Mouse (Mus musculus) limb, embryonic 13.5 days (tissue): ENCODE results near the gene Zfp593. TPM values are rescaled to one million over a fixed set of nuclear protein-coding genes. Genes with fewer than 3 reads are reported as not detected.

Experiments
- ATAC-seq: fragments of 200-750 bp; cut with Nextera tagmentation; 2 replicates; pipeline ENCODE4 v1.8.0; 2017; ENCODE audit warnings: low read depth, moderate number of reproducible peaks, moderate TSS enrichment; ENCODE audit not compliant: low FRiP score
- H3K27ac ChIP-seq: fragments of 300-500 bp; sonication (generic); 2 replicates; pipeline ENCODE4 v1.5.1; 2015; ENCODE audit warnings: inconsistent platforms, mild to moderate bottlenecking, moderate library complexity
- H3K27me3 ChIP-seq: fragments of 300-500 bp; sonication (generic); 2 replicates; pipeline ENCODE4 v1.6.1; 2015; ENCODE audit warnings: mild to moderate bottlenecking, inconsistent platforms
- H3K36me3 ChIP-seq: fragments of 300-500 bp; sonication (generic); 2 replicates; pipeline ENCODE4 v1.6.1; 2015; ENCODE audit warnings: inconsistent platforms, mild to moderate bottlenecking, moderate library complexity
- H3K4me1 ChIP-seq: fragments of 300-500 bp; sonication (generic); 2 replicates; pipeline ENCODE4 v1.6.1; 2015; ENCODE audit warnings: inconsistent platforms
- H3K4me2 ChIP-seq: fragments of 300-500 bp; sonication (generic); replicated peaks from 2 replicates; pipeline ENCODE4 v1.6.1; 2015; ENCODE audit warnings: inconsistent platforms, mild to moderate bottlenecking, moderate library complexity
- H3K4me3 ChIP-seq: fragments of 300-500 bp; sonication (generic); 2 replicates; pipeline ENCODE4 v1.5.1; 2015; ENCODE audit warnings: moderate library complexity, mild to moderate bottlenecking, inconsistent platforms
- H3K9ac ChIP-seq: fragments of 300-500 bp; sonication (generic); 2 replicates; pipeline ENCODE4 v1.6.1; 2015; ENCODE audit warnings: mild to moderate bottlenecking, inconsistent platforms
- H3K9me3 ChIP-seq: fragments of 300-500 bp; sonication (generic); 2 replicates; pipeline ENCODE4 v1.6.1; 2016; ENCODE audit warnings: inconsistent platforms
- WGBS: fragments of 180-500 bp; shearing (Covaris S2); methylation state at CpG from one replicate; pipeline ENCODE4 v1.1.7; 2015; 5-methylcytosine and 5-hydroxymethylcytosine counted together
- polyA plus RNA-seq: library from polyadenylated mRNA; unstranded; fragments of >200 nt; fragmentation: Nextera tagmentation; extraction: Ambion mirVana; gene quantifications from 2 replicates; pipeline ENCODE4 v1.2.1, GENCODE M21; 2015

Gene Zfp593
- polyA plus RNA-seq, 1 experiment from 2014 or later, result 15.6 TPM

- Histone ChIP-seq H3K9me3 (no peaks in the 10 kb centered on the region), H3K4me3 (peak within 1 kb of the TSS; percentile 56), H3K4me1 (peaks cover 71% of the 10 kb centered on the region), H3K27me3 (peaks cover 75% of the 10 kb centered on the region), H3K9ac (peak within 1 kb of the TSS; percentile 56), H3K4me2 (peak within 1 kb of the TSS; percentile 93), H3K36me3 (no peaks in the 10 kb centered on the region), H3K27ac (0 out of 2 replicates have a peak within 1 kb of the TSS, but pooled peaks have one; percentile 10)
- WGBS, result under 1% methylated on average over 13 of the region's 13 CpGs
- no peak for ATAC-seq
These were observed 8.4 kb upstream of the Zfp593 start, which contains the start of gene Grrp1 for GRCm38 (mm10) chr4:134253722-134254324. Gene Grrp1 (minus strand): TSS chr4:134254106.

- no peak for ATAC-seq
- Histone ChIP-seq H3K27ac (peak overlapping the region; percentile 10; the same call in 1 of the 2 replicates), H3K27me3 (peaks cover 82% of the 10 kb centered on the region)
These were observed 7.7 kb upstream of the Zfp593 start for GRCm38 (mm10) chr4:134252911-134253721.

GRCm38 (mm10) chr4:134252131-134252910, 6.9 kb upstream of the Zfp593 start:
- Histone ChIP-seq H3K4me2 (peak overlapping the region; percentile 93), H3K9me3 (no peaks in the 10 kb centered on the region), H3K36me3 (no peaks in the 10 kb centered on the region), H3K27me3 (peaks cover 90% of the 10 kb centered on the region), H3K9ac (peak overlapping the region; percentile 69), H3K4me1 (peaks cover 71% of the 10 kb centered on the region), H3K4me3 (peak overlapping the region; percentile 56), H3K27ac (peak overlapping the region; percentile 10; the same call in 1 of the 2 replicates)
- 9% methylated on average over 22 of the region's 22 CpGs for WGBS
- ATAC-seq, result no peak

More at GRCm38 (mm10) chr4:134252911-134253721, 7.7 kb upstream of the Zfp593 start:
- no peaks in the 10 kb centered on the region for H3K9me3 ChIP-seq
- 11% methylated on average over 15 of the region's 15 CpGs for WGBS
- peak overlapping the region; percentile 93 for H3K4me2 ChIP-seq
- H3K4me3 ChIP-seq, result peak overlapping the region; percentile 56
- peaks cover 71% of the 10 kb centered on the region for H3K4me1 ChIP-seq
- peak overlapping the region; percentile 56 for H3K9ac ChIP-seq
- H3K36me3 ChIP-seq, result no peaks in the 10 kb centered on the region

GRCm38 (mm10) chr4:134251241-134252130, 6.1 kb upstream of the Zfp593 start:
- Histone ChIP-seq H3K9ac (peak overlapping the region; percentile 69), H3K4me3 (peak overlapping the region; percentile 56), H3K9me3 (no peaks in the 10 kb centered on the region), H3K4me2 (peak overlapping the region; percentile 93), H3K27ac (no peak overlapping the region), H3K27me3 (peaks cover 99% of the 10 kb centered on the region), H3K4me1 (peaks cover 63% of the 10 kb centered on the region), H3K36me3 (no peaks in the 10 kb centered on the region)
- no peak for ATAC-seq
- WGBS, result under 1% methylated on average over 91 of the region's 91 CpGs

- Histone ChIP-seq H3K9ac (0 out of 2 replicates have a peak overlapping the region, but pooled peaks have one; percentile 20), H3K4me3 (peak overlapping the region; percentile 56), H3K4me2 (peak overlapping the region; percentile 93), H3K27me3 (peaks cover 98% of the 10 kb centered on the region), H3K9me3 (no peaks in the 10 kb centered on the region), H3K27ac (no peak overlapping the region), H3K4me1 (peaks cover 62% of the 10 kb centered on the region), H3K36me3 (no peaks in the 10 kb centered on the region)
- 11% methylated on average over 10 of the region's 10 CpGs for WGBS
- ATAC-seq, result no peak
These were observed 5.5 kb upstream of the Zfp593 start for GRCm38 (mm10) chr4:134250930-134251240.

- Histone ChIP-seq H3K27ac (no peak overlapping the region), H3K9me3 (no peaks in the 10 kb centered on the region), H3K9ac (peak overlapping the region; percentile 48; the same call in 1 of the 2 replicates), H3K27me3 (peaks cover 93% of the 10 kb centered on the region), H3K4me2 (peak overlapping the region; percentile 93), H3K4me3 (peak overlapping the region; percentile 56), H3K36me3 (no peaks in the 10 kb centered on the region), H3K4me1 (peaks cover 64% of the 10 kb centered on the region)
- ATAC-seq, result no peak
- WGBS, result 7% methylated on average over 27 of the region's 27 CpGs
These were observed 4.9 kb upstream of the Zfp593 start for GRCm38 (mm10) chr4:134250116-134250929.

- Histone ChIP-seq H3K27me3 (peaks cover 86% of the 10 kb centered on the region), H3K4me2 (peak overlapping the region; percentile 93), H3K9me3 (no peaks in the 10 kb centered on the region), H3K9ac (peak overlapping the region; percentile 48; the same call in 1 of the 2 replicates), H3K4me3 (peak overlapping the region; percentile 56), H3K36me3 (no peaks in the 10 kb centered on the region), H3K27ac (no peak overlapping the region), H3K4me1 (peaks cover 64% of the 10 kb centered on the region)
- peak; percentile 63 for ATAC-seq
- under 1% methylated on average over 30 of the region's 30 CpGs for WGBS
These were observed 4.3 kb upstream of the Zfp593 start for GRCm38 (mm10) chr4:134249651-134250050.

- peaks cover 47% of the 10 kb centered on the region for H3K4me1 ChIP-seq
- H3K36me3 ChIP-seq, result 0 out of 2 replicates have a peak, but pooled peaks cover 4% of the 10 kb centered on the region
- WGBS, result 76% methylated on average over 7 of the region's 7 CpGs
- H3K27ac ChIP-seq, result no peak within 1 kb of the TSS
- no peaks in the 10 kb centered on the region for H3K9me3 ChIP-seq
- H3K4me2 ChIP-seq, result peak within 1 kb of the TSS; percentile 90
- peak within 1 kb of the TSS; percentile 86 for H3K4me3 ChIP-seq
- H3K27me3 ChIP-seq, result peaks cover 57% of the 10 kb centered on the region
- H3K9ac ChIP-seq, result peak within 1 kb of the TSS; percentile 87
- ATAC-seq, result no peak
These were observed 1.4 kb upstream of the Zfp593 start, which contains the start of gene Gm30191 for GRCm38 (mm10) chr4:134246719-134247258. Gene Gm30191 (plus strand): TSS chr4:134246935.

- H3K4me1 ChIP-seq, result peaks cover 41% of the 10 kb centered on the region
- 0 out of 2 replicates have a peak, but pooled peaks cover 4% of the 10 kb centered on the region for H3K36me3 ChIP-seq
- H3K27me3 ChIP-seq, result peaks cover 52% of the 10 kb centered on the region
- no peaks in the 10 kb centered on the region for H3K9me3 ChIP-seq
- H3K27ac ChIP-seq, result no peak overlapping the region
- no peak overlapping the region for H3K4me3 ChIP-seq
- WGBS, result 55% methylated on average over 4 of the region's 4 CpGs
- H3K4me2 ChIP-seq, result peak overlapping the region; percentile 90; the same call in 1 of the 2 replicates
- H3K9ac ChIP-seq, result no peak overlapping the region
- no peak for ATAC-seq
These were observed 864 bp upstream of the Zfp593 start for GRCm38 (mm10) chr4:134246256-134246655.
